Mouse (Mus musculus) hindbrain, embryonic 15.5 days (tissue): Measurements from ENCODE around the gene Rer1. TPM values are rescaled to one million over a fixed set of nuclear protein-coding genes. Genes with fewer than 3 reads are reported as not detected.
A peak's percentile ranks its signal among the peaks of the same experiment; 100 is the strongest.

ENCODE experiments used
- ATAC-seq: fragments of 200-750 bp; cut with Nextera tagmentation; 2 replicates; pipeline ENCODE4 v1.8.0; 2017; ENCODE audit warnings: low read depth, moderate number of reproducible peaks, moderate TSS enrichment; ENCODE audit not compliant: low FRiP score
- H3K27ac ChIP-seq: fragments of 300-500 bp; sonication (generic); replicated peaks from 2 replicates; pipeline ENCODE4 v1.5.1; 2015; ENCODE audit warnings: mild to moderate bottlenecking, inconsistent platforms
- H3K27me3 ChIP-seq: fragments of 300-500 bp; sonication (generic); 2 replicates; pipeline ENCODE4 v1.6.1; 2015; ENCODE audit warnings: control low read depth, inconsistent platforms
- H3K36me3 ChIP-seq: fragments of 300-500 bp; sonication (generic); 2 replicates; pipeline ENCODE4 v1.6.1; 2015; ENCODE audit warnings: control low read depth, inconsistent platforms
- H3K4me1 ChIP-seq: fragments of 300-500 bp; sonication (generic); replicated peaks from 2 replicates; pipeline ENCODE4 v1.6.1; 2015; ENCODE audit warnings: control low read depth, inconsistent platforms
- H3K4me2 ChIP-seq: fragments of 300-500 bp; sonication (generic); 2 replicates; pipeline ENCODE4 v1.6.1; 2015; ENCODE audit warnings: moderate library complexity, mild to moderate bottlenecking, inconsistent platforms
- H3K4me3 ChIP-seq: fragments of 300-500 bp; sonication (generic); 2 replicates; pipeline ENCODE4 v1.5.1; 2015; ENCODE audit warnings: mild to moderate bottlenecking, inconsistent platforms
- H3K9ac ChIP-seq: fragments of 300-500 bp; sonication (generic); 2 replicates; pipeline ENCODE4 v1.6.1; 2015; ENCODE audit warnings: inconsistent platforms
- H3K9me3 ChIP-seq: fragments of 300-500 bp; sonication (generic); 2 replicates; pipeline ENCODE4 v1.6.1; 2016; ENCODE audit warnings: control low read depth, inconsistent platforms
- WGBS: fragments of 180-500 bp; shearing (Covaris S2); methylation state at CpG from one replicate; pipeline ENCODE4 v1.1.7; 2015; 5-methylcytosine and 5-hydroxymethylcytosine counted together
- polyA plus RNA-seq: library from polyadenylated mRNA; unstranded; fragments of >200 nt; fragmentation: Nextera tagmentation; extraction: Ambion mirVana; gene quantifications from 2 replicates; pipeline ENCODE4 v1.2.1, GENCODE M21; 2015

Gene Rer1
- polyA plus RNA-seq, 1 experiment from 2014 or later: 125 TPM

- Histone ChIP-seq H3K4me1 (peaks cover 42% of the 10 kb centered on the region), H3K36me3 (no peaks in the 10 kb centered on the region), H3K4me3 (peak overlapping the region; percentile 10; the same call in 1 of the 2 replicates), H3K27me3 (peaks cover 33% of the 10 kb centered on the region), H3K9me3 (no peaks in the 10 kb centered on the region), H3K9ac (peak overlapping the region; percentile 8; the same call in 1 of the 2 replicates), H3K27ac (no peak overlapping the region), H3K4me2 (peak overlapping the region; percentile 45)
- 40% methylated on average over 6 of the region's 6 CpGs for WGBS
- peak; percentile 5; the same call in 1 of the 2 replicates for ATAC-seq
Observed at GRCm38 (mm10) chr4:155040696-155041095, 45.5 kb downstream of the Rer1 start.

DNA sequence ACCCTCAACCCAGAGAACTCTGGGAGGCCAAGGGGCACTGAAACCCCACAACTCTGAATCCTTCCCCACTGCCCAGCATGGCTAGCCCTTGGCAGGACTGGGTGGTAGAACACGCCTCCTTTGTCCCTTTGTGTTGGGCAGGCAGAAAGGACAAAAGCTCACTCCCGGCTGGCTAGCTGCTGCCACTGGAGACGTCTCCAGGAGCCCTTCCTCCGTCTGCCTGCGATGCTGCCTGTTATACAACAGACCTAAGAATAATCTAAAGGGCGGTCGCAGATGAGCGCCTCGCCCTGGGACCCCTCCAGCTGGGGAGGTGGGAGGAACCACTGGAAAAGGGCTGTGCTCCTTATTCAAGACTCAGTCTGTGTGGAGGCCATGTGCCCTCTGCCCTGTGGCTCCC is 46.0 kb downstream of the Rer1 start:
- Histone ChIP-seq H3K27me3 (peaks cover 33% of the 10 kb centered on the region), H3K4me2 (peak overlapping the region; percentile 45), H3K4me3 (peak overlapping the region; percentile 10; the same call in 1 of the 2 replicates), H3K9ac (peak overlapping the region; percentile 8; the same call in 1 of the 2 replicates), H3K9me3 (no peaks in the 10 kb centered on the region), H3K36me3 (no peaks in the 10 kb centered on the region), H3K4me1 (peaks cover 42% of the 10 kb centered on the region), H3K27ac (no peak overlapping the region)
- 8% methylated on average over 9 of the region's 9 CpGs for WGBS
- ATAC-seq: peak; percentile 13

DNA sequence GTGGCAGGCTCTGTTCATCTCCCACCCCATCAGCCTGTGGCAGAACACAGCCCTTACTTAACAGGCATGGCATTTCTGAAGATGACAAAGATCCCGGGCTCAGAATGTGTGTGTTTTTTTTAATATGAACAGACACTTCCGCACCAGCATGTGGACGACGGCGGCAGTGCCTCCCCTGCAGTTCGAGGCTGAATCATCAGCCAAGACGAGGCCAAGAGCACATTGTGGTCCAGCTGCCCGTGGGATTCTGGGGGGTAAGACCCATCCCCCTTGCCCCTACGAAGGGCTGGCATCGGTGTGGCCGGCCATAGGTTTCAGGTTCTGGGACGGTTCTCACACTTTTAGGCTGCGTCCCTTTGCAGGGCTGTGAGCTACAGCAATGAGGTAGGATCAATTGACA is 51.4 kb downstream of the Rer1 start:
- H3K9me3 ChIP-seq: no peaks in the 10 kb centered on the region
- no peaks in the 10 kb centered on the region for H3K36me3 ChIP-seq
- H3K27ac ChIP-seq: no peak overlapping the region
- H3K4me3 ChIP-seq: no peak overlapping the region
- peaks cover 42% of the 10 kb centered on the region for H3K4me1 ChIP-seq
- peaks cover 7% of the 10 kb centered on the region; the same call in 1 of the 2 replicates for H3K27me3 ChIP-seq
- no peak overlapping the region for H3K4me2 ChIP-seq
- no peak for ATAC-seq
- H3K9ac ChIP-seq: no peak overlapping the region
- WGBS: 46% methylated on average over 13 of the region's 13 CpGs

DNA sequence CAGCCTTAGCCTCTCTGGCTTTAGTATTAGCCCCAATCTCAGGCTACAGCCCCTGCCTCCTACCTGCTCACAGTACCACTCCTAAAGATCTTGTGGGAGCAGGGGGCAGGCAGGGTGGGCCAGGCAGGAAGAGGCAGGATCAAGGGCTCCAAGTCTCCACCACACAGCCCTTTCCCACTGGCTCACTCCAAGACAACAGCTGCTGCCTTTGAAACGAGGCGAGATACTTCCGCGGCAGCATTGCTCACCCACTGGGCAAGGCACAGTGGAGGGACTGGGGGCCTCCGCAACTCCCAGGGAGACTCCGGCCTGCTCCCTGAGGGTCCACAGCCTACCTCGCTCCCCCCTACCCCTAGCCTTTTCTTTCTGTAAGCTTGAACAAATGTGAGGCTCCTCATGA is 52.0 kb downstream of the Rer1 start:
- Histone ChIP-seq H3K4me1 (peaks cover 38% of the 10 kb centered on the region), H3K4me3 (no peak overlapping the region), H3K27me3 (peaks cover 7% of the 10 kb centered on the region; the same call in 1 of the 2 replicates), H3K9ac (no peak overlapping the region), H3K36me3 (no peaks in the 10 kb centered on the region), H3K4me2 (no peak overlapping the region), H3K9me3 (no peaks in the 10 kb centered on the region), H3K27ac (no peak overlapping the region)
- 29% methylated on average over 7 of the region's 7 CpGs for WGBS
- ATAC-seq: no peak

GRCm38 (mm10) chr4:155033115-155033514 is 53.1 kb downstream of the Rer1 start:
- Histone ChIP-seq H3K4me1 (peaks cover 38% of the 10 kb centered on the region), H3K9me3 (no peaks in the 10 kb centered on the region), H3K36me3 (no peaks in the 10 kb centered on the region), H3K4me3 (no peak overlapping the region), H3K9ac (no peak overlapping the region), H3K4me2 (no peak overlapping the region), H3K27ac (no peak overlapping the region), H3K27me3 (peaks cover 7% of the 10 kb centered on the region; the same call in 1 of the 2 replicates)
- ATAC-seq: no peak
- WGBS: 24% methylated on average over 6 of the region's 6 CpGs

GRCm38 (mm10) chr4:155024170-155025010 is 61.8 kb downstream of the Rer1 start:
- Histone ChIP-seq H3K4me1 (peaks cover 42% of the 10 kb centered on the region), H3K27ac (peak overlapping the region; percentile 54), H3K9me3 (no peaks in the 10 kb centered on the region), H3K36me3 (no peaks in the 10 kb centered on the region), H3K9ac (no peak overlapping the region), H3K4me2 (no peak overlapping the region), H3K27me3 (no peaks in the 10 kb centered on the region), H3K4me3 (no peak overlapping the region)
- WGBS: 57% methylated on average over 11 of the region's 11 CpGs
- no peak for ATAC-seq

Other genes starting within 250 kb of the Rer1 start
- gene Ttc34, start 248.9 kb downstream of the Rer1 start, polyA plus RNA-seq: 1.2 and 2.0 TPM in 2 replicates
- gene Mmel1, start 216.8 kb downstream of the Rer1 start, polyA plus RNA-seq: 0.45 and 0.86 TPM in 2 replicates
- gene Fam213b, start 187.2 kb downstream of the Rer1 start, polyA plus RNA-seq: 64.2 and 67.1 TPM in 2 replicates
- gene Tnfrsf14, start 157.8 kb downstream of the Rer1 start, polyA plus RNA-seq: 0.64 and 0.71 TPM in 2 replicates
- 159 and 196 TPM in 2 replicates for gene Hes5, start 125.5 kb downstream of the Rer1 start, polyA plus RNA-seq
- gene Pank4, start 122.3 kb downstream of the Rer1 start, polyA plus RNA-seq: 35.9 and 37.3 TPM in 2 replicates
- gene Plch2, start 29.6 kb downstream of the Rer1 start, polyA plus RNA-seq: 17.9 and 18.2 TPM in 2 replicates
- gene Pex10, start 19.4 kb downstream of the Rer1 start, polyA plus RNA-seq: 22.3 and 23.9 TPM in 2 replicates
- gene Morn1, start 195 bp upstream of the Rer1 start, polyA plus RNA-seq: 8.1 and 10.0 TPM in 2 replicates
- gene Ski, start 136.2 kb upstream of the Rer1 start, polyA plus RNA-seq: 11.3 and 11.9 TPM in 2 replicates
- gene Faap20, start 163.4 kb upstream of the Rer1 start, polyA plus RNA-seq: 73.8 and 75.7 TPM in 2 replicates